ENCODE assay signal across 16 mouse cellular contexts in genomic region chr2:101665703-101666092, GRCm38 (mm10). TPM values are rescaled to one million over a fixed set of nuclear protein-coding genes. Genes with fewer than 3 reads are reported as not detected.
DNase-seq lines count a peak whose midpoint lies in the region; ATAC-seq and TF ChIP-seq lines count a peak whose summit lies in the region.
"Had no signal": no experiment of that assay in that cellular context is flagged by ENCODE, and none has a peak within 500 bp of the region (broad histone marks: within the 10 kb centered on the region; RNA-seq: fewer than 3 reads in every experiment).

No protein-coding gene starts in this region.

- H3K27me3 ChIP-seq in midbrain, embryonic 10.5 days (ENCODE audit: low read depth, poor library complexity, severe bottlenecking), result no peaks in the 10 kb centered on the region
- no peaks in the 10 kb centered on the region for H3K27me3 ChIP-seq in midbrain, postnatal 0 days (ENCODE audit: insufficient read depth, low read length)
- peaks cover 3% of the 10 kb centered on the region; the same call in 1 of the 2 replicates for H3K27me3 ChIP-seq in hindbrain, embryonic 13.5 days
- H3K27me3 ChIP-seq in midbrain, embryonic 12.5 days, result no peaks in the 10 kb centered on the region
- H3K27me3 ChIP-seq: embryonic facial prominence, embryonic 12.5 days; stomach, embryonic 15.5 days had no signal

- H3K36me3 ChIP-seq in midbrain, embryonic 10.5 days, result no peaks in the 10 kb centered on the region
- no peaks in the 10 kb centered on the region for H3K36me3 ChIP-seq in midbrain, postnatal 0 days (ENCODE audit: insufficient read depth, low read length)
- no peaks in the 10 kb centered on the region for H3K36me3 ChIP-seq in hindbrain, embryonic 13.5 days
- H3K36me3 ChIP-seq in midbrain, embryonic 12.5 days, result no peaks in the 10 kb centered on the region
- H3K36me3 ChIP-seq: embryonic facial prominence, embryonic 12.5 days; stomach, embryonic 15.5 days had no signal

- ATAC-seq in midbrain, postnatal 0 days (ENCODE audit: low FRiP score), result no peak
- ATAC-seq in hindbrain, embryonic 13.5 days (ENCODE audit: low FRiP score), result peak; percentile 60
- ATAC-seq in midbrain, embryonic 12.5 days (ENCODE audit: low FRiP score, low read depth), result peak; percentile 57; the same call in 1 of the 2 replicates

- TF ChIP-seq CTCF in midbrain, postnatal 0 days (IDR thresholded peaks at IDR 0.05), result no peak

- H3K9me3 ChIP-seq in midbrain, embryonic 10.5 days (replicated peaks), result no peaks in the 10 kb centered on the region
- no peaks in the 10 kb centered on the region for H3K9me3 ChIP-seq in midbrain, postnatal 0 days (ENCODE audit: low read length)
- H3K9me3 ChIP-seq in hindbrain, embryonic 13.5 days, result no peaks in the 10 kb centered on the region
- H3K9me3 ChIP-seq in midbrain, embryonic 12.5 days, result no peaks in the 10 kb centered on the region
- H3K9me3 ChIP-seq: embryonic facial prominence, embryonic 12.5 days; stomach, embryonic 15.5 days had no signal

- H3K4me2 ChIP-seq in midbrain, postnatal 0 days (ENCODE audit: low read depth, low read length, poor library complexity, severe bottlenecking), result no peak overlapping the region
- H3K4me2 ChIP-seq in hindbrain, embryonic 13.5 days, result no peak overlapping the region
- no peak overlapping the region for H3K4me2 ChIP-seq in midbrain, embryonic 12.5 days (replicated peaks)
- H3K4me2 ChIP-seq: embryonic facial prominence, embryonic 12.5 days; stomach, embryonic 15.5 days had no signal

- no peak overlapping the region for H3K4me3 ChIP-seq in midbrain, embryonic 10.5 days
- H3K4me3 ChIP-seq in midbrain, postnatal 0 days (ENCODE audit: low read depth, low read length), result no peak overlapping the region
- H3K4me3 ChIP-seq in hindbrain, embryonic 13.5 days, result no peak overlapping the region
- no peak overlapping the region for H3K4me3 ChIP-seq in midbrain, embryonic 12.5 days
- H3K4me3 ChIP-seq: embryonic facial prominence, embryonic 12.5 days; stomach, embryonic 15.5 days had no signal

- H3K9ac ChIP-seq in midbrain, postnatal 0 days (replicated peaks; ENCODE audit: low read length, poor library complexity, severe bottlenecking), result no peak overlapping the region
- H3K9ac ChIP-seq in hindbrain, embryonic 13.5 days, result no peak overlapping the region
- no peak overlapping the region for H3K9ac ChIP-seq in midbrain, embryonic 12.5 days (replicated peaks)
- H3K9ac ChIP-seq: embryonic facial prominence, embryonic 12.5 days; liver, postnatal 0 days; stomach, embryonic 15.5 days had no signal

- DNase-seq in midbrain, embryonic 10.5 days (ENCODE audit: low spot score), result no peak
- DNase-seq in midbrain, postnatal 0 days (ENCODE audit: low spot score), result no peak
- no peak for DNase-seq in cerebellum, postnatal 25 days
- no peak for DNase-seq in frontal cortex, adult 2 months (ENCODE audit: extremely low spot score in 1 of 2, low spot score in 1 of 2)
- DNase-seq in Muller cell, postnatal 12 days (ENCODE audit: inconsistent ontology term), result no peak

- 87% methylated on average over 3 of the region's 3 CpGs for WGBS in midbrain, embryonic 10.5 days
- WGBS in midbrain, postnatal 0 days, result 83% methylated on average over 3 of the region's 3 CpGs
- WGBS in hindbrain, embryonic 13.5 days, result 75% methylated on average over 3 of the region's 3 CpGs
- WGBS in midbrain, embryonic 12.5 days, result 90% methylated on average over 3 of the region's 3 CpGs

- peak overlapping the region; percentile 66 for H3K27ac ChIP-seq in midbrain, embryonic 10.5 days (replicated peaks)
- no peak overlapping the region for H3K27ac ChIP-seq in midbrain, postnatal 0 days (ENCODE audit: low read depth, low read length)
- peak overlapping the region; percentile 19; the same call in 1 of the 2 replicates for H3K27ac ChIP-seq in hindbrain, embryonic 13.5 days
- 0 out of 2 replicates have a peak overlapping the region, but pooled peaks have one; percentile 3 for H3K27ac ChIP-seq in midbrain, embryonic 12.5 days (replicated peaks)
- H3K27ac ChIP-seq: embryonic facial prominence, embryonic 12.5 days; macrophage; stomach, embryonic 15.5 days had no signal

- 0 out of 2 replicates have a peak, but pooled peaks cover 3% of the 10 kb centered on the region for H3K4me1 ChIP-seq in midbrain, embryonic 10.5 days
- no peaks in the 10 kb centered on the region for H3K4me1 ChIP-seq in midbrain, postnatal 0 days (ENCODE audit: insufficient read depth, low read length)
- peaks cover 7% of the 10 kb centered on the region; the same call in 1 of the 2 replicates for H3K4me1 ChIP-seq in hindbrain, embryonic 13.5 days (replicated peaks)
- peaks cover 5% of the 10 kb centered on the region for H3K4me1 ChIP-seq in midbrain, embryonic 12.5 days
- H3K4me1 ChIP-seq: stomach, embryonic 15.5 days had no signal

RNA-seq across cellular contexts. Expression of gene Traf6, which starts 12.5 kb away (rescaled TPM):
- 16.9 and 18.7 TPM in 2 replicates for polyA plus RNA-seq in midbrain, embryonic 10.5 days (2016; fragmentation: Nextera tagmentation; extraction: Ambion mirVana)
- 16.5 and 19.9 TPM in 2 replicates for total RNA-seq in midbrain, postnatal 0 days (2014; rRNA removed)
- polyA plus RNA-seq in midbrain, postnatal 0 days (2015; fragmentation: Nextera tagmentation; extraction: Ambion mirVana), result 4.9 and 5.3 TPM in 2 replicates
- 6.6 and 6.8 TPM in 2 replicates for polyA plus RNA-seq in hindbrain, embryonic 13.5 days (2015; fragmentation: Nextera tagmentation; extraction: Ambion mirVana)
- 16.5 and 17.8 TPM in 2 replicates for polyA plus RNA-seq in midbrain, embryonic 12.5 days (2016; fragmentation: Nextera tagmentation; extraction: Ambion mirVana)
- polyA plus RNA-seq in frontal cortex, adult 2 months (2012; rRNA removed), result 9.3 and 9.7 TPM in 2 replicates

RNA-seq across cellular contexts. Expression of gene B230118H07Rik, which starts 16.4 kb away (rescaled TPM):
- polyA plus RNA-seq in midbrain, embryonic 10.5 days (2016; fragmentation: Nextera tagmentation; extraction: Ambion mirVana), result 57.4 and 64.1 TPM in 2 replicates
- total RNA-seq in midbrain, postnatal 0 days (2014; rRNA removed), result 18.2 and 21.4 TPM in 2 replicates
- 50.7 and 51.5 TPM in 2 replicates for polyA plus RNA-seq in midbrain, postnatal 0 days (2015; fragmentation: Nextera tagmentation; extraction: Ambion mirVana)
- 59.8 and 62.5 TPM in 2 replicates for polyA plus RNA-seq in hindbrain, embryonic 13.5 days (2015; fragmentation: Nextera tagmentation; extraction: Ambion mirVana)
- 47.3 and 56.2 TPM in 2 replicates for polyA plus RNA-seq in midbrain, embryonic 12.5 days (2016; fragmentation: Nextera tagmentation; extraction: Ambion mirVana)
- polyA plus RNA-seq in frontal cortex, adult 2 months (2012; rRNA removed), result 35.1 and 40.5 TPM in 2 replicates

RNA-seq across cellular contexts. Expression of gene Rag1, which starts 16.4 kb away (rescaled TPM):
- polyA plus RNA-seq in midbrain, embryonic 10.5 days (2016; fragmentation: Nextera tagmentation; extraction: Ambion mirVana), result 0.02 and 0.10 TPM in 2 replicates
- 0.27 and 0.42 TPM in 2 replicates for total RNA-seq in midbrain, postnatal 0 days (2014; rRNA removed)
- 0.04 TPM in 2 replicates for polyA plus RNA-seq in midbrain, postnatal 0 days (2015; fragmentation: Nextera tagmentation; extraction: Ambion mirVana)
- polyA plus RNA-seq in hindbrain, embryonic 13.5 days (2015; fragmentation: Nextera tagmentation; extraction: Ambion mirVana), result 0.09 TPM in 2 replicates
- polyA plus RNA-seq in midbrain, embryonic 12.5 days (2016; fragmentation: Nextera tagmentation; extraction: Ambion mirVana), result 0.06 and 0.10 TPM in 2 replicates
- polyA plus RNA-seq in frontal cortex, adult 2 months (2012; rRNA removed), result 0.04 and 0.06 TPM in 2 replicates
- total RNA-seq: ES-E14 had no signal
- polyA plus RNA-seq: heart, embryonic 14.5 days; macrophage; small intestine, adult 2 months had no signal

RNA-seq across cellular contexts. Expression of gene Rag2, which starts 41.2 kb away (rescaled TPM):
- not detected in 2 replicates for polyA plus RNA-seq in midbrain, embryonic 10.5 days (2016; fragmentation: Nextera tagmentation; extraction: Ambion mirVana)
- not detected in 2 replicates for total RNA-seq in midbrain, postnatal 0 days (2014; rRNA removed)
- 0.09 TPM in 1 of 2 replicates, not detected in the other for polyA plus RNA-seq in midbrain, postnatal 0 days (2015; fragmentation: Nextera tagmentation; extraction: Ambion mirVana)
- polyA plus RNA-seq in hindbrain, embryonic 13.5 days (2015; fragmentation: Nextera tagmentation; extraction: Ambion mirVana), result 0.14 TPM in 1 of 2 replicates, not detected in the other
- polyA plus RNA-seq in midbrain, embryonic 12.5 days (2016; fragmentation: Nextera tagmentation; extraction: Ambion mirVana), result not detected in 2 replicates
- not detected in 2 replicates for polyA plus RNA-seq in frontal cortex, adult 2 months (2012; rRNA removed)
- total RNA-seq: ES-E14; gastrocnemius, postnatal 4 days; left cerebral cortex, postnatal 36 days had no signal
- polyA plus RNA-seq: heart, embryonic 14.5 days; macrophage; small intestine, adult 2 months had no signal
